In genomic region chr9:77620482-77620881, GRCm38 (mm10) we compare ENCODE assay signal across 11 mouse cellular contexts. TPM values are rescaled to one million over a fixed set of nuclear protein-coding genes. Genes with fewer than 3 reads are reported as not detected.
DNase-seq lines count a peak whose midpoint lies in the region; ATAC-seq and TF ChIP-seq lines count a peak whose summit lies in the region.
"Had no signal": no experiment of that assay in that cellular context is flagged by ENCODE, and none has a peak within 500 bp of the region (broad histone marks: within the 10 kb centered on the region; RNA-seq: fewer than 3 reads in every experiment).

No protein-coding gene starts in this region.

- no peaks in the 10 kb centered on the region for H3K9me3 ChIP-seq in heart, embryonic 10.5 days
- no peaks in the 10 kb centered on the region for H3K9me3 ChIP-seq in midbrain, embryonic 11.5 days (ENCODE audit: control insufficient read depth, low read length)
- no peaks in the 10 kb centered on the region for H3K9me3 ChIP-seq in midbrain, embryonic 16.5 days (replicated peaks; ENCODE audit: control insufficient read depth, low read length, poor library complexity, severe bottlenecking)
- H3K9me3 ChIP-seq: intestine, embryonic 15.5 days; midbrain, embryonic 13.5 days had no signal

- intact Hi-C loops in heart, postnatal 14 days (cut with DNase I), result no loop called here

- no peak overlapping the region for H3K4me3 ChIP-seq in heart, embryonic 10.5 days
- no peak overlapping the region for H3K4me3 ChIP-seq in midbrain, embryonic 11.5 days (ENCODE audit: low read depth, low read length)
- H3K4me3 ChIP-seq in midbrain, embryonic 16.5 days (ENCODE audit: low read depth, low read length), result no peak overlapping the region
- no peak overlapping the region for H3K4me3 ChIP-seq in myocyte
- H3K4me3 ChIP-seq: intestine, embryonic 15.5 days; limb, embryonic 13.5 days; midbrain, embryonic 13.5 days had no signal

- H3K9ac ChIP-seq in midbrain, embryonic 11.5 days (ENCODE audit: low read length), result no peak overlapping the region
- H3K9ac ChIP-seq in midbrain, embryonic 16.5 days (ENCODE audit: low read depth, low read length), result no peak overlapping the region
- H3K9ac ChIP-seq: intestine, embryonic 15.5 days; limb, embryonic 13.5 days; midbrain, embryonic 13.5 days had no signal

- DNase-seq in heart, adult 18-20 months, result peak; percentile 66 to 70
- DNase-seq in heart, embryonic 10.5 days (ENCODE audit: low spot score), result no peak
- peak; percentile 14 for DNase-seq in midbrain, embryonic 11.5 days (ENCODE audit: low spot score, missing footprints)
- DNase-seq in heart, postnatal 14 days, result peak; percentile 25 to 70
- DNase-seq: right cerebral cortex, postnatal 4 days had no signal

- no peaks in the 10 kb centered on the region for H3K36me3 ChIP-seq in heart, embryonic 10.5 days
- H3K36me3 ChIP-seq in midbrain, embryonic 11.5 days (ENCODE audit: control insufficient read depth, insufficient read depth, low read length), result no peaks in the 10 kb centered on the region
- no peaks in the 10 kb centered on the region for H3K36me3 ChIP-seq in midbrain, embryonic 16.5 days (ENCODE audit: control insufficient read depth, insufficient read depth, low read length)
- H3K36me3 ChIP-seq in myocyte (ENCODE audit: control insufficient read depth, insufficient read depth), result no peaks in the 10 kb centered on the region
- H3K36me3 ChIP-seq: intestine, embryonic 15.5 days; limb, embryonic 13.5 days; midbrain, embryonic 13.5 days had no signal

- no peaks in the 10 kb centered on the region for H3K27me3 ChIP-seq in heart, embryonic 10.5 days (ENCODE audit: insufficient read depth, poor library complexity, severe bottlenecking)
- no peaks in the 10 kb centered on the region for H3K27me3 ChIP-seq in midbrain, embryonic 11.5 days (ENCODE audit: control insufficient read depth, insufficient read depth, low read length)
- H3K27me3 ChIP-seq in midbrain, embryonic 16.5 days (ENCODE audit: control insufficient read depth, insufficient read depth, low read depth, low read length), result no peaks in the 10 kb centered on the region
- H3K27me3 ChIP-seq in myocyte (ENCODE audit: control insufficient read depth, insufficient read depth, insufficient read length), result no peaks in the 10 kb centered on the region
- H3K27me3 ChIP-seq: intestine, embryonic 15.5 days; limb, embryonic 13.5 days; midbrain, embryonic 13.5 days had no signal

- H3K27ac ChIP-seq in heart, embryonic 10.5 days, result no peak overlapping the region
- H3K27ac ChIP-seq in midbrain, embryonic 11.5 days (ENCODE audit: low read depth, low read length), result no peak overlapping the region
- H3K27ac ChIP-seq in midbrain, embryonic 16.5 days (ENCODE audit: low read length), result no peak overlapping the region
- H3K27ac ChIP-seq: intestine, embryonic 15.5 days; limb, embryonic 13.5 days; midbrain, embryonic 13.5 days had no signal

- H3K79me2 ChIP-seq in myocyte (ENCODE audit: control insufficient read depth, insufficient read depth), result no peaks in the 10 kb centered on the region

- H3K4me2 ChIP-seq in midbrain, embryonic 11.5 days, result no peak overlapping the region
- H3K4me2 ChIP-seq in midbrain, embryonic 16.5 days (ENCODE audit: low read length), result no peak overlapping the region
- peak overlapping the region; percentile 44 for H3K4me2 ChIP-seq in myocyte (ENCODE audit: low read depth)
- H3K4me2 ChIP-seq: intestine, embryonic 15.5 days; limb, embryonic 13.5 days; midbrain, embryonic 13.5 days had no signal

- H3ac ChIP-seq in myocyte (ENCODE audit: control insufficient read depth, insufficient read length), result no peak overlapping the region

- 70% methylated on average over 2 of the region's 2 CpGs for WGBS in heart, embryonic 10.5 days
- WGBS in midbrain, embryonic 11.5 days, result 72% methylated on average over 2 of the region's 2 CpGs
- WGBS in midbrain, embryonic 16.5 days, result 43% methylated on average over 2 of the region's 2 CpGs

- peaks cover 4% of the 10 kb centered on the region; the same call in 1 of the 2 replicates for H3K4me1 ChIP-seq in heart, embryonic 10.5 days
- H3K4me1 ChIP-seq in midbrain, embryonic 11.5 days (ENCODE audit: control insufficient read depth, insufficient read depth, low read length), result no peaks in the 10 kb centered on the region
- no peaks in the 10 kb centered on the region; the same call in 1 of the 2 replicates for H3K4me1 ChIP-seq in midbrain, embryonic 16.5 days (ENCODE audit: control insufficient read depth, insufficient read depth, low read length)
- H3K4me1 ChIP-seq: intestine, embryonic 15.5 days; limb, embryonic 13.5 days; midbrain, embryonic 13.5 days had no signal

- TF ChIP-seq POLR2A in myocyte (IDR thresholded peaks at IDR 0.05; ENCODE audit: insufficient read length, low read depth), result no peak

- no peak for ATAC-seq in midbrain, embryonic 11.5 days (ENCODE audit: low FRiP score)
- ATAC-seq in midbrain, embryonic 16.5 days, result no peak
- no peak for ATAC-seq in monocyte, adult 5-6 weeks (replicated peaks; ENCODE audit: insufficient number of reproducible peaks, low FRiP score, low TSS enrichment, poor library complexity, severe bottlenecking)
- ATAC-seq: intestine, embryonic 15.5 days; midbrain, embryonic 13.5 days had no signal

TF ChIP-seq in myocyte, 11 proteins besides CTCF, POLR2A, EP300 and RAD21:
- TF ChIP-seq E2F4 (IDR thresholded peaks at IDR 0.05; ENCODE audit: insufficient read depth), result no peak
- TF ChIP-seq POLR2AphosphoS2 (IDR thresholded peaks at IDR 0.05; ENCODE audit: insufficient read length, low read depth), result no peak
- TF ChIP-seq MAX (IDR thresholded peaks at IDR 0.05; ENCODE audit: low read depth), result no peak
- TF ChIP-seq REST (IDR thresholded peaks at IDR 0.05; ENCODE audit: insufficient read depth, insufficient read length), result no peak
- no peak for TF ChIP-seq MYOD1 (IDR thresholded peaks at IDR 0.05; ENCODE audit: control insufficient read depth in 1 of 3, insufficient read length in 2 of 3, low read depth in 2 of 3)
- no peak for TF ChIP-seq MYOG (IDR thresholded peaks at IDR 0.05; ENCODE audit: control insufficient read depth in 1 of 3, insufficient read depth in 1 of 3, insufficient read length in 2 of 3, low read depth in 2 of 3)
- no peak for TF ChIP-seq TCF3 (IDR thresholded peaks at IDR 0.05; ENCODE audit: insufficient read length, low read depth)
- TF ChIP-seq SRF (IDR thresholded peaks at IDR 0.05; ENCODE audit: control insufficient read depth, insufficient read length, low read depth), result no peak
- TF ChIP-seq USF1 (IDR thresholded peaks at IDR 0.05; ENCODE audit: low read depth), result no peak
- no peak for TF ChIP-seq TCF12 (IDR thresholded peaks at IDR 0.05; ENCODE audit: insufficient read depth, poor library complexity, severe bottlenecking)
- TF ChIP-seq CEBPB (IDR thresholded peaks at IDR 0.05; ENCODE audit: insufficient read depth, poor library complexity, severe bottlenecking), result no peak

RNA-seq across cellular contexts. Expression of gene Klhl31, which starts 15.8 kb away (rescaled TPM):
- 100 to 1,000 TPM; 112 to 126 TPM for total RNA-seq in heart, adult 18-20 months (2021)
- polyA plus RNA-seq in heart, embryonic 10.5 days (2016; fragmentation: Nextera tagmentation; extraction: Ambion mirVana), result 35.8 and 68.3 TPM in 2 replicates
- polyA plus RNA-seq in midbrain, embryonic 11.5 days (2014; fragmentation: Nextera tagmentation; extraction: Ambion mirVana), result 0.14 and 0.32 TPM in 2 replicates
- 0.14 and 0.20 TPM in 2 replicates for polyA plus RNA-seq in midbrain, embryonic 16.5 days (2015; fragmentation: Nextera tagmentation; extraction: Ambion mirVana)
- 100 to 1,000 TPM; 123 to 134 TPM for total RNA-seq in heart, postnatal 14 days (2021)
- polyA plus RNA-seq in myocyte (2012; fragmentation: generic; extraction: Trizol), result 7.4 TPM
- not detected in 3 replicates for total RNA-seq in monocyte, adult 5-6 weeks (2017)
